Mouse (Mus musculus): ENCODE data around the gene Gm9602. TPM values are rescaled to one million over a fixed set of nuclear protein-coding genes. Genes with fewer than 3 reads are reported as not detected.
"Not testable (repeated sequence)": the region's sequence is repeated elsewhere in the genome, so short reads cannot be mapped to it uniquely, and the experiment has no call there.

Gene Gm9602
- not detected for total RNA-seq (2022)

DNA sequence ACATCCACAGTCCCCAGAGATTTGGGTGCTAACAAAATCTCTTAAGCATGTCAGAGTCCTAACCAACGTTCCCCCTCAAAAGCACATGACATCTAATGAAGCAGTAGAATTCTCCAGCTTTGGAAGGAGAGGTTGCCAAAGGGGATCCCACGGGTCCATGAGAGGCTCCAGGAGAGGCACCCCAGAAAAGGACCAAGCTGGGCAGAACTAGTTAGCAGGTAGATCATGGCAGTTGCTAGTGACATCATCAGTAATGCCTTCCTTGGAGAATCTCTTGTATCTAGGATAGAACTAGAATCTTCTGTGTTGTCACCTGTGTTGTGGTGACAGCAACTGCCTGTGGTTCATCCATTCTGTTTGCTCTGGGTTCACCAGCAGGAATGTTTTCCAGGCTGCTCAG, at the start of gene Gm9602:
Gene Gm9602, plus strand, starts transcription at position 301 of the 400 bp plus-strand sequence.
- DNase-seq: not testable (repeated sequence)

DNA sequence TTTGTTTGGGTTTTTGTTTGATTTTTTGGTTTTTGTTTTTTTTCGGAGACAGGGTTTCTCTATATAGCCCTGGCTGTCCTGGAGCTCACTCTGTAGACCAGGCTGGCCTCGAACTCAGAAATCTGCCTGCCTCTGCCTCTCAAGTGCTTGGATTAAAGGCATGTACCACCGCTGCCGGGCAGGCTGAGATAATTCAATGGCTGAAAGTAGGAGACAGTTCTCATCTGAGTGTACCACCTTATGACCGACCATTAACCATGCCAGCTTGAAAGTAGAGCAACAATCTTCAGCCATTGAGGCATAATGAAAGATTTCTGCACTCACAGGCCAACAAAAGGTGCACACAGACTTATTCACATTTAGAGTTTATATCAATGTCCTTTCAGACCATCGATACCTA, 30.3 kb downstream of the Gm9602 start:
- DNase-seq: peak; percentile 5

DNA sequence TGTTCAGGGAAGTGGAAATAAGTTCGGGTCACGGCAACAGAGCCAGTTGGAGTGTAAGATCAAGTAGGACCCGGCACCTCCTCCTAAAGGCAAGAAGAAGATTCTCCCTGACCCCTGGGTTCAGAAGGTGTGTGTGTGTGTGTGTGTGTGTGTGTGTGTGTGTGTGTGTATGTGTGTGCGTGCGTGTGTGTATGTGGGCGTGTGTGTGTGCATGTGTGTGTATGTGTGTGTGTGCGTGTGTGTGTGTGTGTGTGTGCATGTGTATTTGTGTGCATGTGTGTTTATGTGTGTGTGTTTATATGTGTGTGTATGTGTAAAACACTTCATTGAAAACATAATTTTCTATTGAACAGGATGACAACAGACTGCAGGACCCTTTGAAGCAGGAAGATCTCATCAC, 45.8 kb downstream of the Gm9602 start:
- DNase-seq: not testable (repeated sequence)

Other genes starting within 250 kb of the Gm9602 start
- gene Gm3047, start 220.9 kb upstream of the Gm9602 start, total RNA-seq (2022): not detected
- gene Gm8159, start 144.0 kb upstream of the Gm9602 start, total RNA-seq (2022): not detected
- not detected for gene Gm3239, start 112.1 kb upstream of the Gm9602 start, total RNA-seq (2022)
- gene Gm7876, start 67.1 kb upstream of the Gm9602 start, total RNA-seq (2022): not detected
- not detected for gene Gm3252, start 49.6 kb upstream of the Gm9602 start, total RNA-seq (2022)
- not detected for gene Gm3269, start 61.8 kb downstream of the Gm9602 start, total RNA-seq (2022)
- 1 to 10 TPM in 1 of 4 experiments, under 1 TPM in 1, not detected in 2; 0.90 to 1.8 TPM for gene Gm3264, start 79.2 kb downstream of the Gm9602 start, total RNA-seq (2022)
- gene Gm3278, start 116.1 kb downstream of the Gm9602 start, total RNA-seq (2022): not detected
- not detected for gene Gm8297, start 207.6 kb downstream of the Gm9602 start, total RNA-seq (2022)
- gene Gm3298, start 239.6 kb downstream of the Gm9602 start, total RNA-seq (2022): not detected